ENCODE assay signal across 1 mouse cellular context in the genomic region with DNA sequence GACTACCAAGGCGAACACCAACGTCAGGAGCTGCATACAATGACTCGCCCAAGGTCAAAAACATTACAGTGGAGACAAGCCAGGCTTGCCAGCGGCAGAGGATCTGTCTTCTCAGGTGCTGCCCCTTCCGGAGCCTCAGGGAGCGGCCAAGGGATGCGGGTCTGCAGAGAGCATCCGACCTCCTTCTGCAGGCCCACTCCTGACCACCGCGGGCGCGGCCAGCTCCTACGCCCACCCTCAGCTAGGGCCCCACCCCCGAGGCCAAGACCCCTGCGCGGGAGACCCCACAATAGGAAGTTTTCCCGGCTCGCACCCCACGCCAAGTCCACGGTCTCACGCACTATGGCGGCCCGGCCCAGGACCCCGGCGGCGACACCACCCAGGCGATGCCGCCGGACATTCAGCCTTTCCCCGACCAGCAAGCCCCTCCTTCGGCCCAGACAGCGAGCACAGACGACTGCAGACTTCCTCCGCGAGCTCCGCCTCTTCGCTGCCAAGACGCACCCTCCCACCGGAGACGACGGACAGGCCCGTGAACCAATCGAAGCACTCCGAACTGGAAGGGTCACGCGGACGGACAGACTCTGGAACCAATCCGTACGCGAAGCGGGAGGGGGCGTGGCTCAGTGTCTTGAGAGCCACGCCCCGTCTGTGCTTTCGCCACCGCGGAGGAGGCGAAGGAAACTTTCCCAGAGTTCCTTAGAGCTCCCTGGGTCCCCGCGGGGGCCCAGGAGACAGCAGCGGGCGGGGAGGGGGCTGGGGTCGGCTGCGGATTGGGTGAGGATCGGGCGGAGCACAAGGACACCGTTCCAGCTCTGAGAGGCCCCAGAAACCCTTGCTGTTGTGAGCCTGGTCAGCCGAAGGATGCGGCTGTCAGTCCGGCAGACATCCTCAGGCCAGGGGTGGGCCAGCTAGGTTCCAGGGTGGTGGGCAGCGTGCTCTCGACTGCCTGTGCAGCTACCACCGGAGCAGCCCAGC.
TF ChIP-seq lines count a peak whose summit lies in the region.

A gene (minus strand): TSS at position 492 of the 978 bp plus-strand sequence.
A gene (plus strand): TSS at position 786 of the 978 bp plus-strand sequence.

TF ChIP-seq in CH12.LX, 34 proteins besides CTCF, POLR2A, EP300 and RAD21 (continued from another document):
- no peak for TF ChIP-seq MYC (IDR thresholded peaks at IDR 0.05; ENCODE audit: low read depth, low read length)
- 0 out of 2 replicates have a peak, but pooled peaks have one; percentile 11 for TF ChIP-seq MEF2A (IDR thresholded peaks at IDR 0.05; ENCODE audit: borderline replicate concordance, low read depth, low read length)
- TF ChIP-seq MAFK (IDR thresholded peaks at IDR 0.05; ENCODE audit: insufficient replicate concordance, low read length) = no peak
- TF ChIP-seq ELF1 (IDR thresholded peaks at IDR 0.05; ENCODE audit: low read depth, low read length) = peak; percentile 70; the same call in 1 of the 2 replicates
- TF ChIP-seq CHD1 (IDR thresholded peaks at IDR 0.05; ENCODE audit: low read depth, low read length) = 0 out of 2 replicates have a peak, but pooled peaks have one; percentile 18
- TF ChIP-seq USF1 (IDR thresholded peaks at IDR 0.05; ENCODE audit: low read depth, low read length) = peak; percentile 6; the same call in 1 of the 2 replicates
- no peak for TF ChIP-seq ETS1 (conservative IDR thresholded peaks at IDR 0.05; ENCODE audit: low read depth, low read length)
- TF ChIP-seq NRF1 (IDR thresholded peaks at IDR 0.05; ENCODE audit: low read depth, low read length) = peak; percentile 51; the same call in 1 of the 2 replicates
- TF ChIP-seq USF2 (conservative IDR thresholded peaks at IDR 0.05; ENCODE audit: low read depth, low read length) = no peak
- peak; percentile 29; the same call in 1 of the 2 replicates for TF ChIP-seq SIN3A (IDR thresholded peaks at IDR 0.05; ENCODE audit: low read length)
- TF ChIP-seq GABPA (IDR thresholded peaks at IDR 0.05; ENCODE audit: insufficient replicate concordance, low read depth, low read length) = no peak
- TF ChIP-seq ZMIZ1 (IDR thresholded peaks at IDR 0.05; ENCODE audit: low read depth, low read length) = peak; percentile 56; the same call in 1 of the 2 replicates
- TF ChIP-seq BHLHE40 (IDR thresholded peaks at IDR 0.05; ENCODE audit: low read depth, low read length) = no peak
- TF ChIP-seq TCF12 (IDR thresholded peaks at IDR 0.05; ENCODE audit: low read depth, low read length) = peak; percentile 58; the same call in 1 of the 2 replicates
- no peak for TF ChIP-seq RCOR1 (conservative IDR thresholded peaks at IDR 0.05; ENCODE audit: low read depth, low read length)
- TF ChIP-seq KAT2A (IDR thresholded peaks at IDR 0.05; ENCODE audit: insufficient replicate concordance, low read length) = peak; percentile 61; the same call in 1 of the 2 replicates
- TF ChIP-seq MAX (IDR thresholded peaks at IDR 0.05; ENCODE audit: low read length) = no peak; the same call in 1 of the 2 replicates
- TF ChIP-seq E2F4 (IDR thresholded peaks at IDR 0.05; ENCODE audit: insufficient replicate concordance, low read depth, low read length) = no peak
- peak; percentile 66 for TF ChIP-seq NELFE (IDR thresholded peaks at IDR 0.05; ENCODE audit: low read depth, low read length)
- no peak for TF ChIP-seq ZKSCAN1 (IDR thresholded peaks at IDR 0.05; ENCODE audit: borderline replicate concordance, low read depth, low read length)
- no peak; the same call in 1 of the 2 replicates for TF ChIP-seq POLR2AphosphoS2 (IDR thresholded peaks at IDR 0.05; ENCODE audit: low read depth, low read length)
- peak; percentile 55 for TF ChIP-seq MXI1 (IDR thresholded peaks at IDR 0.05; ENCODE audit: low read depth, low read length)
- TF ChIP-seq SMC3 (IDR thresholded peaks at IDR 0.05; ENCODE audit: low read depth, low read length) = no peak
- no peak; the same call in none of the 2 replicates for TF ChIP-seq UBTF (IDR thresholded peaks at IDR 0.05; ENCODE audit: low read depth, low read length)
- peak; percentile 28; the same call in 1 of the 2 replicates for TF ChIP-seq IRF4 (IDR thresholded peaks at IDR 0.05; ENCODE audit: low read depth, low read length)
- TF ChIP-seq MAZ (IDR thresholded peaks at IDR 0.05; ENCODE audit: low read depth, low read length) = peak; percentile 63; the same call in 1 of the 2 replicates
- no peak for TF ChIP-seq JUND (conservative IDR thresholded peaks at IDR 0.05; ENCODE audit: low read depth, low read length)
- TF ChIP-seq TBP (conservative IDR thresholded peaks at IDR 0.05; ENCODE audit: low read depth, low read length) = peak; percentile 74
